Mouse (Mus musculus): ENCODE measurements at regions not wholly inside any gene's neighbourhood (a gene's known extent, or its start where the extent isn't known, plus 50 kb on each side); places are given as distances from the start of the nearest gene placed in this dataset.

DNA sequence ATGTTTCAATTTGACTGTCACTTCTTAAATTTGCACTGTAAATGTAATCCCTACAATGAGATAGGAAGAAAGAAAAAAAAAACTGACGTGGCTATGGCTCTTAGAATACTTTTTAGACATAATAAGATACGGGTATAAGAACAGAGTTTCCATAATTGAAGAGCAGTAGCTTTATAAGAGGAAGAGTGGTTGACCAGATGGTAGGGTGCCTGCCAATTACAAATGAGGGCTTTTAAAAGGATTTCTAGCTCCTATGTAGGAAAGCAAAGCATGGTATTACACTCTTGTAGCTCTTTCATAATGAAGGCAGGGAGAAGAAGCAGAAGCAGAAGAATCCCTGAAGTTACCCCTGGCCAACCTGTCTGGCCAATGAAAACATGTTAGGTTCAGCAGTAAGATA lies 239.7 kb upstream of the Car10 start:
- no peak for DNase-seq

DNA sequence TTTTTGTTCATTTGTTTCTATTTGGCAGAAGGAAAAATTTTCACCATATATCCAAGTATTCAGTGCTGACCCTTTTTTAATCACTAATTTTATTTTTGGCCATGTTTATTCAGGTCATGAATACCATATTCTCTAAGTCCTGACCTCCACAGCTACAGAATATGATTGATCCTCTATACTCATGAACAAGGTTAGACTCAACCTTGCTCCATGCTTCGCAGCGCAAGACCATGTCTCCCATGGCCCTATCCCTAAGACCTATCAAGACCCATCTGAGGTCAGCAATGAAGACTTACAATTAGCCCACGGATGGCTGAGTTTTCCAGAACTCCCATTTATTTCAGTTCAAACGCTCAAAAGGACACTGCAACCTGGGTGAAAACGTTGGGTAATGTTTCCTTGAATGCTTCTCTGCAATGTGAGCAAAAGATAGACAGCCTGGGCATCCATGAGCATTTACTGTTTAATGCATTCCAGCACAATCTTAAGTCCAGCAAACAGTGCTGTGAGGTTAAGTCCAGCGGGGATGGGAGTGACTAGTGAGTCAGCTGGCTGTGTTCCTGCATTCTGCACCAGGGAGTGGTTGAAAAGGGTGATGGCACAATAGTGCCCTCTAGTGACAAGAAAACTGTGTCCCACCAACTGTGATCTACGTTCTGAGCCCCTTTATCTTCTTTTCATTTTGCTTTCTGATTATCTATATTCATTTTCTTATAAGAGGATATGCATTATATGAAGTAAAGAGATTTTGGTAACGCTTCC lies 208.0 kb upstream of the Car10 start:
- intact Hi-C loops (cut with DNase I), result no loop called here

More for the DNA sequence above, 239.7 kb upstream of the Car10 start:
- intact Hi-C loops (cut with DNase I), result no loop called here

GRCm38 (mm10) chr11:92899296-92899695 lies 198.5 kb upstream of the Car10 start:
- DNase-seq, result no peak
- intact Hi-C loops (cut with DNase I), result no loop called here

More for the DNA sequence above, 208.0 kb upstream of the Car10 start:
- peak; percentile 73 for DNase-seq
